Comparison of ENCODE assay signal across 16 mouse cellular contexts in genomic region chr3:54421666-54422065, GRCm38 (mm10).
DNase-seq lines count a peak whose midpoint lies in the region; ATAC-seq and TF ChIP-seq lines count a peak whose summit lies in the region.
"Had no signal": no experiment of that assay in that cellular context is flagged by ENCODE, and none has a peak within 500 bp of the region (broad histone marks: within the 10 kb centered on the region; RNA-seq: fewer than 3 reads in every experiment).

No protein-coding gene starts in this region.

- H3K4me1 ChIP-seq in lung, postnatal 0 days (ENCODE audit: insufficient read depth, low read depth, low read length) = no peaks in the 10 kb centered on the region
- H3K4me1 ChIP-seq in hindbrain, embryonic 10.5 days (replicated peaks) = peaks cover 9% of the 10 kb centered on the region
- H3K4me1 ChIP-seq: liver, embryonic 13.5 days; megakaryocyte, embryonic 14.5 days had no signal

- POLR2A ChIA-PET in Patski (lab: Charles Lee) = no interaction called here

- no peaks in the 10 kb centered on the region for H3K36me3 ChIP-seq in lung, postnatal 0 days (ENCODE audit: insufficient read depth, low read length)
- no peaks in the 10 kb centered on the region for H3K36me3 ChIP-seq in hindbrain, embryonic 10.5 days
- H3K36me3 ChIP-seq: forebrain, embryonic 12.5 days; liver, embryonic 13.5 days had no signal

- TF ChIP-seq EP300 in lung, postnatal 0 days (IDR thresholded peaks at IDR 0.05) = no peak

- no peak overlapping the region for H3K4me2 ChIP-seq in lung, postnatal 0 days (replicated peaks; ENCODE audit: low read depth, low read length)
- H3K4me2 ChIP-seq: forebrain, embryonic 12.5 days; liver, embryonic 13.5 days had no signal

- CTCF ChIA-PET in Patski (lab: Charles Lee) = interaction anchor here (0.7 to 1.6 kb wide), 8 partner anchors 9 to 251 kb away, joined by 3 to 5 read pairs (median 3); no protein-coding TSS in a partner anchor

- 88% methylated on average over 2 of the region's 2 CpGs for WGBS in lung, postnatal 0 days
- WGBS in hindbrain, embryonic 10.5 days = 93% methylated on average over 2 of the region's 2 CpGs

- intact Hi-C loops in heart, postnatal 14 days (cut with DNase I) = no loop called here

- H3K27me3 ChIP-seq in lung, postnatal 0 days (replicated peaks; ENCODE audit: insufficient read depth, low read length) = no peaks in the 10 kb centered on the region
- no peaks in the 10 kb centered on the region for H3K27me3 ChIP-seq in Patski
- H3K27me3 ChIP-seq in hindbrain, embryonic 10.5 days (ENCODE audit: insufficient read depth, poor library complexity, severe bottlenecking) = no peaks in the 10 kb centered on the region
- H3K27me3 ChIP-seq: forebrain, embryonic 12.5 days; liver, embryonic 13.5 days; megakaryocyte, embryonic 14.5 days had no signal

- no peak overlapping the region for H3K27ac ChIP-seq in lung, postnatal 0 days (ENCODE audit: low read length)
- H3K27ac ChIP-seq in hindbrain, embryonic 10.5 days = no peak overlapping the region
- H3K27ac ChIP-seq: forebrain, embryonic 12.5 days; liver, embryonic 13.5 days had no signal

- no peaks in the 10 kb centered on the region for H3K9me3 ChIP-seq in lung, postnatal 0 days (ENCODE audit: low read length)
- H3K9me3 ChIP-seq in hindbrain, embryonic 10.5 days = no peaks in the 10 kb centered on the region
- H3K9me3 ChIP-seq: forebrain, embryonic 12.5 days; liver, embryonic 13.5 days had no signal

- peak; percentile 43 for DNase-seq in heart, adult 11 months
- no peak for DNase-seq in heart, postnatal 14 days
- DNase-seq in lung, postnatal 0 days (ENCODE audit: low spot score) = no peak
- no peak for DNase-seq in lung, postnatal 4 days
- DNase-seq in Patski (ENCODE audit: low read depth, low spot score) = no peak
- DNase-seq in testis, postnatal 14 days (ENCODE audit: low spot score) = peak; percentile 12
- no peak for DNase-seq in hindbrain, embryonic 10.5 days (ENCODE audit: low spot score)
- no peak for DNase-seq in spleen, adult 12 weeks (ENCODE audit: low spot score)
- DNase-seq: adrenal gland, postnatal 36 days; cerebellum, adult 9-10 months; layer of hippocampus, adult 9-11 months; liver, embryonic 13.5 days; right cerebral cortex, adult 18-20 months had no signal

- no peak for ATAC-seq in lung, postnatal 0 days
- no peak for ATAC-seq in Patski
- ATAC-seq: midbrain, embryonic 16.5 days had no signal

- no peak overlapping the region for H3K4me3 ChIP-seq in lung, postnatal 0 days (ENCODE audit: low read depth, low read length)
- no peak overlapping the region for H3K4me3 ChIP-seq in hindbrain, embryonic 10.5 days
- H3K4me3 ChIP-seq: forebrain, embryonic 12.5 days; liver, embryonic 13.5 days; megakaryocyte, embryonic 14.5 days had no signal

- in situ Hi-C loops in Patski (cut with MboI; ENCODE audit: low pct_unique_long_range_greater_than_20kb) = loop anchor here (5.0 kb wide), 1 partner anchor 59 kb away; the partner anchor contains the start of gene Postn

- H3K9ac ChIP-seq in lung, postnatal 0 days (replicated peaks; ENCODE audit: low read depth) = no peak overlapping the region
- H3K9ac ChIP-seq: forebrain, embryonic 12.5 days; liver, embryonic 13.5 days had no signal

- TF ChIP-seq CTCF in lung, postnatal 0 days (IDR thresholded peaks at IDR 0.05) = 0 out of 2 replicates have a peak, but pooled peaks have one; percentile 7
- TF ChIP-seq CTCF in Patski (IDR thresholded peaks at IDR 0.05) = peak; percentile 57

Comparison
In these comparisons a context has a peak if more than half of its experiments do, and no peak if none do; other contexts are left out.
1. DNase-seq: peak in heart, adult 11 months (single experiment) and testis, postnatal 14 days (single experiment); none in heart, postnatal 14 days (0 of 2), lung, postnatal 0 days (single experiment), lung, postnatal 4 days (0 of 2), Patski (single experiment), hindbrain, embryonic 10.5 days (single experiment) and spleen, adult 12 weeks (single experiment).